Mouse (Mus musculus) midbrain, embryonic 14.5 days (tissue): ENCODE measurements around the gene Gm28230. TPM values are rescaled to one million over a fixed set of nuclear protein-coding genes. Genes with fewer than 3 reads are reported as not detected.

Source experiments
- ATAC-seq: fragments of 200-750 bp; cut with Nextera tagmentation; 2 replicates; pipeline ENCODE4 v1.8.0; 2017; ENCODE audit warnings: moderate number of reproducible peaks, moderate library complexity; ENCODE audit not compliant: low FRiP score, low TSS enrichment
- DNase-seq: peaks from one replicate; pipeline ENCODE4 v3.0.0-alpha.2; 2015
- H3K27ac ChIP-seq: fragments of 300-500 bp; sonication (generic); replicated peaks from 2 replicates; pipeline ENCODE4 v1.5.1; 2014; ENCODE audit warnings: mild to moderate bottlenecking, low read depth, low read length, moderate library complexity
- H3K27me3 ChIP-seq: fragments of 300-500 bp; sonication (generic); 2 replicates; pipeline ENCODE4 v1.6.1; 2014; ENCODE audit warnings: low read length, control low read depth, mixed read lengths; ENCODE audit not compliant: control insufficient read depth, insufficient read depth
- H3K36me3 ChIP-seq: fragments of 300-500 bp; sonication (generic); 2 replicates; pipeline ENCODE4 v1.6.1; 2014; ENCODE audit warnings: low read length, control low read depth; ENCODE audit not compliant: control insufficient read depth, insufficient read depth
- H3K4me1 ChIP-seq: fragments of 300-500 bp; sonication (generic); 2 replicates; pipeline ENCODE4 v1.6.1; 2014; ENCODE audit warnings: mild to moderate bottlenecking, antibody characterized with exemption, low read length, control low read depth; ENCODE audit not compliant: control insufficient read depth, insufficient read depth
- H3K4me2 ChIP-seq: fragments of 300-500 bp; sonication (generic); 2 replicates; pipeline ENCODE4 v1.6.1; 2014; ENCODE audit warnings: mild to moderate bottlenecking, low read length, moderate library complexity
- H3K4me3 ChIP-seq: fragments of 300-500 bp; sonication (generic); replicated peaks from 2 replicates; pipeline ENCODE4 v1.5.1; 2014; ENCODE audit warnings: low read depth, low read length
- H3K9ac ChIP-seq: fragments of 300-500 bp; sonication (generic); replicated peaks from 2 replicates; pipeline ENCODE4 v1.6.1; 2014; ENCODE audit warnings: mild to moderate bottlenecking, low read length, moderate library complexity
- H3K9me3 ChIP-seq: fragments of 300-500 bp; sonication (generic); 2 replicates; pipeline ENCODE4 v1.6.1; 2016; ENCODE audit warnings: low read length, control low read depth, mixed read lengths; ENCODE audit not compliant: control insufficient read depth
- WGBS: fragments of 180-500 bp; shearing (Covaris S2); extraction: QIAGEN DNeasy Blood & Tissue Kit; methylation state at CpG from one replicate; pipeline ENCODE4 v1.1.7; 2014; 5-methylcytosine and 5-hydroxymethylcytosine counted together
- polyA plus RNA-seq: library from polyadenylated mRNA; unstranded; fragments of >200 nt; fragmentation: Nextera tagmentation; extraction: Ambion mirVana; gene quantifications from 2 replicates; pipeline ENCODE4 v1.2.1, GENCODE M21; 2014

Gene Gm28230
- polyA plus RNA-seq, 1 experiment from 2014 or later: not detected

- H3K27ac ChIP-seq: no peak overlapping the region
- H3K9me3 ChIP-seq: no peaks in the 10 kb centered on the region; the same call in 1 of the 2 replicates
- no peak overlapping the region for H3K4me3 ChIP-seq
- no peak for ATAC-seq
- peaks cover 100% of the 10 kb centered on the region for H3K27me3 ChIP-seq
- H3K4me1 ChIP-seq: no peaks in the 10 kb centered on the region
- no peak overlapping the region for H3K4me2 ChIP-seq
- H3K9ac ChIP-seq: no peak overlapping the region
- H3K36me3 ChIP-seq: no peaks in the 10 kb centered on the region
- WGBS: 2% methylated on average over 7 of the region's 7 CpGs
- no peak for DNase-seq
Observed at GRCm38 (mm10) chr2:74695813-74696430, 30.6 kb upstream of the Gm28230 start.

- no peaks in the 10 kb centered on the region for H3K4me1 ChIP-seq
- H3K4me2 ChIP-seq: no peak overlapping the region
- H3K4me3 ChIP-seq: no peak overlapping the region
- peaks cover 100% of the 10 kb centered on the region for H3K27me3 ChIP-seq
- H3K9me3 ChIP-seq: no peaks in the 10 kb centered on the region
- no peaks in the 10 kb centered on the region for H3K36me3 ChIP-seq
- ATAC-seq: no peak
- no peak overlapping the region for H3K27ac ChIP-seq
- DNase-seq: no peak
- under 1% methylated on average over 34 of the region's 34 CpGs for WGBS
- H3K9ac ChIP-seq: no peak overlapping the region
Observed at GRCm38 (mm10) chr2:74696442-74697335, 29.8 kb upstream of the Gm28230 start.

- Histone ChIP-seq H3K4me2 (peak within 1 kb of the TSS; percentile 47), H3K27ac (no peak within 1 kb of the TSS), H3K27me3 (peaks cover 99% of the 10 kb centered on the region), H3K4me3 (peak within 1 kb of the TSS; percentile 25), H3K9me3 (no peaks in the 10 kb centered on the region), H3K36me3 (no peaks in the 10 kb centered on the region), H3K9ac (no peak within 1 kb of the TSS), H3K4me1 (no peaks in the 10 kb centered on the region)
- under 1% methylated on average over 43 of the region's 43 CpGs for WGBS
- ATAC-seq (peak; percentile 17; the same call in 1 of the 2 replicates), DNase-seq (no peak)
Observed at GRCm38 (mm10) chr2:74697567-74698121, 28.9 kb upstream of the Gm28230 start, which contains the start of gene Hoxd9. Hoxd9 (plus strand) TSS chr2:74697727.

GRCm38 (mm10) chr2:74698201-74699052, 28.1 kb upstream of the Gm28230 start:
- under 1% methylated on average over 84 of the region's 86 CpGs for WGBS
- DNase-seq: no peak
- Histone ChIP-seq H3K4me3 (peak overlapping the region; percentile 25), H3K4me2 (peak overlapping the region; percentile 47), H3K9me3 (no peaks in the 10 kb centered on the region), H3K4me1 (no peaks in the 10 kb centered on the region), H3K27ac (no peak overlapping the region), H3K36me3 (no peaks in the 10 kb centered on the region), H3K9ac (no peak overlapping the region), H3K27me3 (peaks cover 99% of the 10 kb centered on the region)
- ATAC-seq: 0 out of 2 replicates have a peak, but pooled peaks have one; percentile 14

- H3K27ac ChIP-seq: no peak overlapping the region
- ATAC-seq: no peak
- peaks cover 99% of the 10 kb centered on the region for H3K27me3 ChIP-seq
- H3K4me2 ChIP-seq: no peak overlapping the region
- no peak for DNase-seq
- no peaks in the 10 kb centered on the region for H3K9me3 ChIP-seq
- H3K9ac ChIP-seq: no peak overlapping the region
- WGBS: 2% methylated on average over 17 of the region's 17 CpGs
- no peaks in the 10 kb centered on the region for H3K4me1 ChIP-seq
- no peaks in the 10 kb centered on the region for H3K36me3 ChIP-seq
- H3K4me3 ChIP-seq: no peak overlapping the region
Observed at GRCm38 (mm10) chr2:74699053-74699430, 27.5 kb upstream of the Gm28230 start.

- no peak overlapping the region for H3K27ac ChIP-seq
- no peaks in the 10 kb centered on the region for H3K4me1 ChIP-seq
- WGBS: 3% methylated on average over 23 of the region's 23 CpGs
- DNase-seq (no peak), ATAC-seq (no peak)
- no peaks in the 10 kb centered on the region for H3K9me3 ChIP-seq
- no peaks in the 10 kb centered on the region for H3K36me3 ChIP-seq
- no peak overlapping the region for H3K4me2 ChIP-seq
- H3K4me3 ChIP-seq: no peak overlapping the region
- no peak overlapping the region for H3K9ac ChIP-seq
- peaks cover 99% of the 10 kb centered on the region for H3K27me3 ChIP-seq
Observed at GRCm38 (mm10) chr2:74699664-74700545, 26.6 kb upstream of the Gm28230 start.

GRCm38 (mm10) chr2:74700546-74701112, 25.9 kb upstream of the Gm28230 start:
- no peaks in the 10 kb centered on the region for H3K4me1 ChIP-seq
- H3K36me3 ChIP-seq: no peaks in the 10 kb centered on the region
- DNase-seq (no peak), ATAC-seq (no peak)
- H3K4me3 ChIP-seq: no peak overlapping the region
- H3K9me3 ChIP-seq: no peaks in the 10 kb centered on the region
- no peak overlapping the region for H3K9ac ChIP-seq
- no peak overlapping the region for H3K27ac ChIP-seq
- H3K4me2 ChIP-seq: no peak overlapping the region
- WGBS: 1% methylated on average over 22 of the region's 22 CpGs
- H3K27me3 ChIP-seq: peaks cover 96% of the 10 kb centered on the region
